Mouse (Mus musculus) right cerebral cortex, adult 2 months (tissue): ENCODE results near the gene Prss21.

Experiments
- DNase-seq, 2 experiments: peaks; one replicate each; pipeline ENCODE4 v3.0.0; 2021 to 2022; ENCODE audit warnings: low spot score in 2 of 2

The Prss21 gene

GRCm38 (mm10) chr17:23867756-23868155, at the start of gene Prss21:
Gene Prss21 (plus strand): TSS chr17:23868056.
- no peak for DNase-seq

- no peak for DNase-seq
Observed at GRCm38 (mm10) chr17:23818579-23818978, 49.3 kb upstream of the Prss21 start.

GRCm38 (mm10) chr17:23819235-23819634, 48.6 kb upstream of the Prss21 start:
- DNase-seq: no peak

- DNase-seq: no peak
Observed at GRCm38 (mm10) chr17:23820731-23821130, 47.1 kb upstream of the Prss21 start.

GRCm38 (mm10) chr17:23822094-23822493, 45.8 kb upstream of the Prss21 start:
- DNase-seq: no peak

- DNase-seq: no peak
Observed at GRCm38 (mm10) chr17:23823018-23823417, 44.8 kb upstream of the Prss21 start.

- no peak for DNase-seq
Observed at GRCm38 (mm10) chr17:23823614-23824013, 44.2 kb upstream of the Prss21 start.

- DNase-seq: no peak
Observed at GRCm38 (mm10) chr17:23825591-23825990, 42.3 kb upstream of the Prss21 start.

GRCm38 (mm10) chr17:23828271-23829001, 39.4 kb upstream of the Prss21 start:
- peak; percentile 44 to 67 for DNase-seq

- peak; percentile 83 to 91 for DNase-seq
Observed at GRCm38 (mm10) chr17:23829064-23829619, 38.7 kb upstream of the Prss21 start, which contains the start of gene Elob. Gene Elob (minus strand): TSS chr17:23829136.

GRCm38 (mm10) chr17:23831201-23831600, 36.7 kb upstream of the Prss21 start:
- DNase-seq: no peak

GRCm38 (mm10) chr17:23836006-23836575, 31.8 kb upstream of the Prss21 start, which contains the start of gene Prss33:
Gene Prss33 (minus strand): TSS chr17:23836056.
- no peak for DNase-seq

- DNase-seq: peak; percentile 59 to 75
Observed at GRCm38 (mm10) chr17:23841145-23841544, 26.7 kb upstream of the Prss21 start.

- DNase-seq: no peak
Observed at GRCm38 (mm10) chr17:23843141-23843811, 24.6 kb upstream of the Prss21 start.

- DNase-seq: no peak
Observed at GRCm38 (mm10) chr17:23843812-23844273, 24.0 kb upstream of the Prss21 start, which contains the start of the genes Prss32 and Prss41. Gene Prss32 (plus strand): TSS chr17:23843855. Gene Prss41 (minus strand): TSS chr17:23844172.

GRCm38 (mm10) chr17:23850028-23850427, 17.8 kb upstream of the Prss21 start:
- no peak for DNase-seq

- DNase-seq: peak; percentile 56 to 64
Observed at GRCm38 (mm10) chr17:23850853-23851749, 16.8 kb upstream of the Prss21 start.

- DNase-seq: peak in 1 of 2 experiments; percentile 11
Observed at GRCm38 (mm10) chr17:23853292-23853691, 14.6 kb upstream of the Prss21 start.

GRCm38 (mm10) chr17:23854229-23854765, 13.6 kb upstream of the Prss21 start:
- DNase-seq: no peak

GRCm38 (mm10) chr17:23857193-23857592, 10.7 kb upstream of the Prss21 start:
- no peak for DNase-seq

- no peak for DNase-seq
Observed at GRCm38 (mm10) chr17:23857913-23858312, 9.9 kb upstream of the Prss21 start.
